Mouse (Mus musculus): ENCODE measurements around the gene 1700019N19Rik. TPM values are rescaled to one million over a fixed set of nuclear protein-coding genes. Genes with fewer than 3 reads are reported as not detected.

The 1700019N19Rik gene
- polyA plus RNA-seq, 1 experiment from 2014 or later: not detected

Other genes with a start within 250 kb of the 1700019N19Rik start
- not detected in 2 replicates for gene Pnlip, start 142.0 kb downstream of the 1700019N19Rik start, polyA plus RNA-seq (2014; fragmentation: Nextera tagmentation; extraction: Ambion mirVana)
- not detected in 2 replicates for gene Pnliprp1, start 65.6 kb downstream of the 1700019N19Rik start, polyA plus RNA-seq (2014; fragmentation: Nextera tagmentation; extraction: Ambion mirVana)
- 0.12 TPM in 1 of 2 replicates, not detected in the other for gene Pnliprp2, start 34.7 kb downstream of the 1700019N19Rik start, polyA plus RNA-seq (2014; fragmentation: Nextera tagmentation; extraction: Ambion mirVana)
- 0.51 and 0.59 TPM in 2 replicates for gene Eno4, start 149.0 kb upstream of the 1700019N19Rik start, polyA plus RNA-seq (2014; fragmentation: Nextera tagmentation; extraction: Ambion mirVana)
- gene Hspa12a, start 149.2 kb upstream of the 1700019N19Rik start, polyA plus RNA-seq (2014; fragmentation: Nextera tagmentation; extraction: Ambion mirVana): 3.0 and 3.5 TPM in 2 replicates